Mouse (Mus musculus): ENCODE measurements around the gene Galr2. TPM values are rescaled to one million over a fixed set of nuclear protein-coding genes. Genes with fewer than 3 reads are reported as not detected.
A peak's percentile ranks its signal among the peaks of the same experiment; 100 is the strongest.

Galr2 gene
- polyA plus RNA-seq (2014; fragmentation: Nextera tagmentation; extraction: Ambion mirVana) = 0.11 TPM in 1 of 2 replicates, not detected in the other

- 10% methylated on average over 48 of the region's 48 CpGs for WGBS
- Histone ChIP-seq H3K4me3 (ENCODE audit: low read depth, low read length) (peak within 1 kb of the TSS; percentile 36), H3K9me3 (ENCODE audit: control insufficient read depth, low read length) (no peaks in the 10 kb centered on the region), H3K27ac (ENCODE audit: low read depth, low read length) (no peak within 1 kb of the TSS), H3K4me2 (peak within 1 kb of the TSS; percentile 55), H3K27me3 (replicated peaks; ENCODE audit: control insufficient read depth, insufficient read depth, low read length) (peaks cover 61% of the 10 kb centered on the region), H3K9ac (ENCODE audit: low read depth, low read length) (no peak within 1 kb of the TSS), H3K4me1 (replicated peaks; ENCODE audit: control insufficient read depth, insufficient read depth, low read length) (peaks cover 6% of the 10 kb centered on the region), H3K36me3 (ENCODE audit: control insufficient read depth, insufficient read depth, low read length) (no peaks in the 10 kb centered on the region)
- DNase-seq (ENCODE audit: low spot score) = no peak
- ATAC-seq (replicated peaks; ENCODE audit: low FRiP score) = no peak
Measured at GRCm38 (mm10) chr11:116280751-116281663, at the start of gene Galr2. Galr2 (plus strand) TSS chr11:116280939.

- DNase-seq (ENCODE audit: low spot score) = no peak
- Histone ChIP-seq H3K9ac (ENCODE audit: low read depth, low read length) (no peak overlapping the region), H3K27ac (ENCODE audit: low read depth, low read length) (no peak overlapping the region), H3K9me3 (ENCODE audit: control insufficient read depth, low read length) (no peaks in the 10 kb centered on the region), H3K4me1 (replicated peaks; ENCODE audit: control insufficient read depth, insufficient read depth, low read length) (no peaks in the 10 kb centered on the region), H3K36me3 (ENCODE audit: control insufficient read depth, insufficient read depth, low read length) (no peaks in the 10 kb centered on the region), H3K27me3 (replicated peaks; ENCODE audit: control insufficient read depth, insufficient read depth, low read length) (peaks cover 32% of the 10 kb centered on the region), H3K4me2 (no peak overlapping the region), H3K4me3 (ENCODE audit: low read depth, low read length) (no peak overlapping the region)
- ATAC-seq (replicated peaks; ENCODE audit: low FRiP score) = no peak
- 40% methylated on average over 17 of the region's 17 CpGs for WGBS
Measured at GRCm38 (mm10) chr11:116232427-116232826, 48.3 kb upstream of the Galr2 start.

- Histone ChIP-seq H3K9me3 (ENCODE audit: control insufficient read depth, low read length) (no peaks in the 10 kb centered on the region), H3K4me2 (no peak overlapping the region), H3K27me3 (replicated peaks; ENCODE audit: control insufficient read depth, insufficient read depth, low read length) (peaks cover 38% of the 10 kb centered on the region), H3K9ac (ENCODE audit: low read depth, low read length) (no peak overlapping the region), H3K36me3 (ENCODE audit: control insufficient read depth, insufficient read depth, low read length) (no peaks in the 10 kb centered on the region), H3K4me1 (replicated peaks; ENCODE audit: control insufficient read depth, insufficient read depth, low read length) (0 out of 2 replicates have a peak, but pooled peaks cover 2% of the 10 kb centered on the region), H3K27ac (ENCODE audit: low read depth, low read length) (no peak overlapping the region), H3K4me3 (ENCODE audit: low read depth, low read length) (no peak overlapping the region)
- DNase-seq (ENCODE audit: low spot score) = no peak
- WGBS = 74% methylated on average over 8 of the region's 8 CpGs
- ATAC-seq (replicated peaks; ENCODE audit: low FRiP score) = no peak
Measured at GRCm38 (mm10) chr11:116234901-116235300, 45.8 kb upstream of the Galr2 start.

GRCm38 (mm10) chr11:116237742-116238395 lies 42.9 kb upstream of the Galr2 start, which contains the start of gene Evpl:
Evpl (minus strand) TSS chr11:116238077.
- 29% methylated on average over 28 of the region's 31 CpGs for WGBS
- ATAC-seq (replicated peaks; ENCODE audit: low FRiP score) = peak; percentile 44
- H3K9ac ChIP-seq (ENCODE audit: low read depth, low read length) = no peak within 1 kb of the TSS

GRCm38 (mm10) chr11:116239797-116240196 lies 40.9 kb upstream of the Galr2 start:
- H3K4me3 ChIP-seq (ENCODE audit: low read depth, low read length) = no peak overlapping the region
- 0 out of 2 replicates have a peak, but pooled peaks cover 2% of the 10 kb centered on the region for H3K4me1 ChIP-seq (replicated peaks; ENCODE audit: control insufficient read depth, insufficient read depth, low read length)
- DNase-seq (ENCODE audit: low spot score) (no peak), ATAC-seq (replicated peaks; ENCODE audit: low FRiP score) (no peak)
- H3K36me3 ChIP-seq (ENCODE audit: control insufficient read depth, insufficient read depth, low read length) = peaks cover 10% of the 10 kb centered on the region
- 54% methylated on average over 7 of the region's 7 CpGs for WGBS
- peaks cover 19% of the 10 kb centered on the region for H3K27me3 ChIP-seq (replicated peaks; ENCODE audit: control insufficient read depth, insufficient read depth, low read length)
- no peaks in the 10 kb centered on the region for H3K9me3 ChIP-seq (ENCODE audit: control insufficient read depth, low read length)
- no peak overlapping the region for H3K4me2 ChIP-seq
- H3K9ac ChIP-seq (ENCODE audit: low read depth, low read length) = no peak overlapping the region
- H3K27ac ChIP-seq (ENCODE audit: low read depth, low read length) = no peak overlapping the region

More at GRCm38 (mm10) chr11:116237742-116238395, 42.9 kb upstream of the Galr2 start, which contains the start of gene Evpl:
- Histone ChIP-seq H3K36me3 (ENCODE audit: control insufficient read depth, insufficient read depth, low read length) (no peaks in the 10 kb centered on the region), H3K27ac (ENCODE audit: low read depth, low read length) (no peak within 1 kb of the TSS), H3K27me3 (replicated peaks; ENCODE audit: control insufficient read depth, insufficient read depth, low read length) (peaks cover 32% of the 10 kb centered on the region), H3K4me2 (peak within 1 kb of the TSS; percentile 52), H3K4me1 (replicated peaks; ENCODE audit: control insufficient read depth, insufficient read depth, low read length) (0 out of 2 replicates have a peak, but pooled peaks cover 2% of the 10 kb centered on the region), H3K4me3 (ENCODE audit: low read depth, low read length) (peak within 1 kb of the TSS; percentile 31), H3K9me3 (ENCODE audit: control insufficient read depth, low read length) (no peaks in the 10 kb centered on the region)
- DNase-seq (ENCODE audit: low spot score) = no peak

GRCm38 (mm10) chr11:116241744-116242235 lies 38.9 kb upstream of the Galr2 start:
- Histone ChIP-seq H3K9me3 (ENCODE audit: control insufficient read depth, low read length) (no peaks in the 10 kb centered on the region), H3K4me3 (ENCODE audit: low read depth, low read length) (no peak overlapping the region), H3K27me3 (replicated peaks; ENCODE audit: control insufficient read depth, insufficient read depth, low read length) (peaks cover 16% of the 10 kb centered on the region), H3K4me2 (no peak overlapping the region), H3K4me1 (replicated peaks; ENCODE audit: control insufficient read depth, insufficient read depth, low read length) (0 out of 2 replicates have a peak, but pooled peaks cover 2% of the 10 kb centered on the region), H3K27ac (ENCODE audit: low read depth, low read length) (no peak overlapping the region; the same call in 1 of the 2 replicates), H3K36me3 (ENCODE audit: control insufficient read depth, insufficient read depth, low read length) (peaks cover 25% of the 10 kb centered on the region), H3K9ac (ENCODE audit: low read depth, low read length) (no peak overlapping the region)
- no peak for ATAC-seq (replicated peaks; ENCODE audit: low FRiP score)
- no peak for DNase-seq (ENCODE audit: low spot score)
- WGBS = 64% methylated on average over 12 of the region's 12 CpGs

- Histone ChIP-seq H3K4me3 (ENCODE audit: low read depth, low read length) (no peak overlapping the region), H3K27ac (ENCODE audit: low read depth, low read length) (no peak overlapping the region), H3K4me1 (replicated peaks; ENCODE audit: control insufficient read depth, insufficient read depth, low read length) (no peaks in the 10 kb centered on the region), H3K4me2 (no peak overlapping the region), H3K27me3 (replicated peaks; ENCODE audit: control insufficient read depth, insufficient read depth, low read length) (no peaks in the 10 kb centered on the region), H3K9me3 (ENCODE audit: control insufficient read depth, low read length) (no peaks in the 10 kb centered on the region), H3K9ac (ENCODE audit: low read depth, low read length) (no peak overlapping the region), H3K36me3 (ENCODE audit: control insufficient read depth, insufficient read depth, low read length) (peaks cover 51% of the 10 kb centered on the region)
- ATAC-seq (replicated peaks; ENCODE audit: low FRiP score) = no peak; the same call in 1 of the 2 replicates
- no peak for DNase-seq (ENCODE audit: low spot score)
- 77% methylated on average over 8 of the region's 8 CpGs for WGBS
Measured at GRCm38 (mm10) chr11:116244580-116244979, 36.2 kb upstream of the Galr2 start.

GRCm38 (mm10) chr11:116245616-116246015 lies 35.1 kb upstream of the Galr2 start:
- Histone ChIP-seq H3K4me1 (replicated peaks; ENCODE audit: control insufficient read depth, insufficient read depth, low read length) (no peaks in the 10 kb centered on the region), H3K4me2 (no peak overlapping the region), H3K4me3 (ENCODE audit: low read depth, low read length) (no peak overlapping the region), H3K9me3 (ENCODE audit: control insufficient read depth, low read length) (no peaks in the 10 kb centered on the region), H3K27ac (ENCODE audit: low read depth, low read length) (no peak overlapping the region), H3K27me3 (replicated peaks; ENCODE audit: control insufficient read depth, insufficient read depth, low read length) (no peaks in the 10 kb centered on the region), H3K9ac (ENCODE audit: low read depth, low read length) (no peak overlapping the region), H3K36me3 (ENCODE audit: control insufficient read depth, insufficient read depth, low read length) (peaks cover 61% of the 10 kb centered on the region)
- 83% methylated on average over 6 of the region's 6 CpGs for WGBS
- no peak for ATAC-seq (replicated peaks; ENCODE audit: low FRiP score)
- no peak for DNase-seq (ENCODE audit: low spot score)
